Mouse (Mus musculus) liver, adult 2 months (tissue): ENCODE data around the gene Tmc1.

Experiments
- CTCF ChIP-seq: fragments of 200-500 bp; IDR thresholded peaks from 2 replicates; pipeline ENCODE4 v1.5.1; 2011; ENCODE audit warnings: low read depth, low read length, control low read depth
- POLR2A ChIP-seq: fragments of 200-500 bp; IDR thresholded peaks from 2 replicates; pipeline ENCODE4 v1.6.1; 2011; ENCODE audit warnings: low read length, control low read depth; ENCODE audit not compliant: insufficient read depth; ENCODE audit errors: extremely low read depth

GRCm38 (mm10) chr19:20761119-20761518 is 192.9 kb downstream of the Tmc1 start:
- TF ChIP-seq CTCF (no peak), POLR2A (no peak)
